Mouse (Mus musculus) T-helper 2 cell (primary cell): ENCODE results near the gene Serpinf1.
"Not testable (repeated sequence)": the region's sequence is repeated elsewhere in the genome, so short reads cannot be mapped to it uniquely, and the experiment has no call there.

Experiments used
- in situ Hi-C: fragments of 300-600 bp; cut with MboI, MseI; formaldehyde crosslinking; loops from one replicate; pipeline ENCODE4 v1.15.1; 2025; ENCODE audit warnings: high pct_unique_total_duplicates

The Serpinf1 gene

GRCm38 (mm10) chr11:75421375-75422012 is 1.0 kb downstream of the Serpinf1 start:
- in situ Hi-C loops = no loop called here

GRCm38 (mm10) chr11:75420810-75421374 is 1.6 kb downstream of the Serpinf1 start:
- in situ Hi-C loops = no loop called here

GRCm38 (mm10) chr11:75420037-75420436 is 2.5 kb downstream of the Serpinf1 start:
- in situ Hi-C loops = no loop called here

GRCm38 (mm10) chr11:75415994-75416393 is 6.5 kb downstream of the Serpinf1 start:
- in situ Hi-C loops = no loop called here

- in situ Hi-C loops = no loop called here
Observed at GRCm38 (mm10) chr11:75415096-75415495, 7.4 kb downstream of the Serpinf1 start.

- in situ Hi-C loops = no loop called here
Observed at GRCm38 (mm10) chr11:75410591-75410990, 11.9 kb downstream of the Serpinf1 start.

- in situ Hi-C loops = no loop called here
Observed at GRCm38 (mm10) chr11:75409679-75410575, 12.6 kb downstream of the Serpinf1 start.

- in situ Hi-C loops = no loop called here
Observed at GRCm38 (mm10) chr11:75406865-75407264, 15.6 kb downstream of the Serpinf1 start.

- in situ Hi-C loops = no loop called here
Observed at GRCm38 (mm10) chr11:75406104-75406503, 16.4 kb downstream of the Serpinf1 start.

GRCm38 (mm10) chr11:75404801-75405200 is 17.7 kb downstream of the Serpinf1 start:
- in situ Hi-C loops = loop anchor here (5.0 kb wide), 1 partner anchor 72 kb away; no protein-coding TSS in a partner anchor

GRCm38 (mm10) chr11:75403301-75404052 is 19.0 kb downstream of the Serpinf1 start:
- in situ Hi-C loops = loop anchor here (5.0 kb wide), 1 partner anchor 71 kb away; no protein-coding TSS in a partner anchor

- in situ Hi-C loops = loop anchor here (5.0 kb wide), 1 partner anchor 70 kb away; no protein-coding TSS in a partner anchor
Observed at GRCm38 (mm10) chr11:75402271-75402690, 20.2 kb downstream of the Serpinf1 start.

- in situ Hi-C loops = loop anchor here (5.0 kb wide), 1 partner anchor 68 kb away; no protein-coding TSS in a partner anchor
Observed at GRCm38 (mm10) chr11:75400099-75400498, 22.4 kb downstream of the Serpinf1 start.

- in situ Hi-C loops = no loop called here
Observed at GRCm38 (mm10) chr11:75399411-75399841, 23.1 kb downstream of the Serpinf1 start.

GRCm38 (mm10) chr11:75397452-75397851 is 25.0 kb downstream of the Serpinf1 start:
- in situ Hi-C loops = no loop called here

- in situ Hi-C loops = no loop called here
Observed at GRCm38 (mm10) chr11:75395611-75396010, 26.9 kb downstream of the Serpinf1 start.

GRCm38 (mm10) chr11:75383529-75383928 is 39.0 kb downstream of the Serpinf1 start:
- in situ Hi-C loops = not testable (repeated sequence)

GRCm38 (mm10) chr11:75378786-75379185 is 43.7 kb downstream of the Serpinf1 start:
- in situ Hi-C loops = not testable (repeated sequence)

- in situ Hi-C loops = no loop called here
Observed at GRCm38 (mm10) chr11:75377125-75377524, 45.4 kb downstream of the Serpinf1 start.
